Mouse (Mus musculus): ENCODE data around the gene Tmprss5. TPM values are rescaled to one million over a fixed set of nuclear protein-coding genes. Genes with fewer than 3 reads are reported as not detected.

Tmprss5 gene
- total and polyA plus RNA-seq, 3 experiments: not detected

DNA sequence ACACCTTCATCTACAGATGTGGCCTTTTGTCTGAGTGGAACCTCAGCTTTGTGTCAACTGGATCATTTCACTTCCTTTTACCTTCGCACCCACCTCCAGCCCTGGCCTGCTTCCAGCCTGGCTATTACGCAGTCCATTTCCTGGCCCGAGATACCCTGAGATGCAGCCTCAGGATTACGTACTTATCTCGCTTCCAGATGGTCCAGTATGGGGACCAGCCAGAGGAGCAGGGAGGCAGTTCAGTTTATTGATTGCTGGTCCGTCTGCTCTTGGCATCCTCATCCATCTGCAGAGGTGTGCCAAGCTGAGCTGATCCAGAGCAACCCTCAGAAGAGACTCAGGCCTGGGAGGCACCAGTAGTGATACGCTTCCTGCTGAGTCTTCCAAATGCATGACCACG is 64.7 kb downstream of the Tmprss5 start:
- TF ChIP-seq HCFC1 (IDR thresholded peaks at IDR 0.05; ENCODE audit: low read depth, low read length) (no peak), ZKSCAN1 (IDR thresholded peaks at IDR 0.05; ENCODE audit: low read depth, low read length) (no peak), TAL1 (IDR thresholded peaks at IDR 0.05; ENCODE audit: low read length) (no peak), ELF1 (IDR thresholded peaks at IDR 0.05; ENCODE audit: low read depth, low read length) (no peak), POLR2A (IDR thresholded peaks at IDR 0.05; ENCODE audit: control insufficient read depth in 1 of 2, insufficient read depth in 1 of 2, low read depth in 1 of 2, low read length in 2 of 2, poor library complexity in 1 of 2) (no peak), SIN3A (IDR thresholded peaks at IDR 0.05; ENCODE audit: low read length) (no peak), ETS1 (IDR thresholded peaks at IDR 0.05; ENCODE audit: low read depth, low read length) (no peak), MAFK (IDR thresholded peaks at IDR 0.05; ENCODE audit: borderline replicate concordance, low read depth, low read length) (no peak), RCOR1 (IDR thresholded peaks at IDR 0.05; ENCODE audit: low read depth, low read length) (no peak), ZMIZ1 (IDR thresholded peaks at IDR 0.05; ENCODE audit: low read depth, low read length) (no peak), CTCF (IDR thresholded peaks at IDR 0.05 in 2 of 3, conservative IDR thresholded peaks at IDR 0.05 in 1 of 3; ENCODE audit: control insufficient read depth in 1 of 3, insufficient read depth in 1 of 3, low read depth in 2 of 3, low read length in 3 of 3, poor library complexity in 1 of 3, severe bottlenecking in 1 of 3) (no peak), USF2 (IDR thresholded peaks at IDR 0.05; ENCODE audit: borderline replicate concordance in 1 of 2, insufficient read depth in 1 of 2, low read depth in 1 of 2, low read length in 2 of 2) (no peak), ZC3H11A (IDR thresholded peaks at IDR 0.05; ENCODE audit: low read depth, low read length) (no peak), MEF2A (IDR thresholded peaks at IDR 0.05; ENCODE audit: extremely low read depth, insufficient replicate concordance, low read depth, low read length, poor library complexity, severe bottlenecking) (no peak), POLR2AphosphoS5 (IDR thresholded peaks at IDR 0.05; ENCODE audit: borderline replicate concordance, low read depth, low read length) (no peak)
- no peak overlapping the region for H3K9ac ChIP-seq (ENCODE audit: control insufficient read depth, low read depth, low read length, poor library complexity, severe bottlenecking)
- H3K27me3 ChIP-seq (ENCODE audit: control insufficient read depth in 1 of 2, insufficient read depth in 2 of 2, low read length in 2 of 2): no peaks in the 10 kb centered on the region

DNA sequence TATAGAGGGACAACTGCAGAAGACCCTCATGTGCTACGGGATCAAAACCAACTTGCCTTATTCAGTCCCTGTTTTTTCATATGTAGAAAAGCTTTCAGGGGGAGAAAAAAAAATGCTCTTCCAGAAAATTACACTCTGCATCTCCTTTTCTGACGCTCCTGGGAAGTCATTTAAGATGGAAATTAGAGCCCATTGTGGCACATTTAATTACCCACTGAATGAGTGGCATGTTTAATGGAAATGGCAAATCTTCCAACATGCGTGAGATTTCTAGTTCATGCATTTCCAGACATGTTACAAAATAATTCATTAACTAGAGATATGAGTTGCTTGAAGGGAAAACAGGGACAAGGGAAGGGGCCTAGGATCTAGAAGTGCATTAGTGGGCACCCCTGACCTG is 66.0 kb downstream of the Tmprss5 start:
- Histone ChIP-seq H3K36me3 (ENCODE audit: control insufficient read depth in 1 of 2, insufficient read depth in 2 of 2, low read length in 2 of 2) (no peaks in the 10 kb centered on the region), H3K27me3 (ENCODE audit: control insufficient read depth in 1 of 2, insufficient read depth in 2 of 2, low read length in 2 of 2) (no peaks in the 10 kb centered on the region), H3K9me3 (replicated peaks; ENCODE audit: insufficient read depth, low read length) (no peaks in the 10 kb centered on the region), H3K4me3 (ENCODE audit: control insufficient read depth in 1 of 2, insufficient read depth in 1 of 2, low read depth in 2 of 2, low read length in 2 of 2) (no peak overlapping the region), H3K4me1 (ENCODE audit: control insufficient read depth in 1 of 2, insufficient read depth in 2 of 2, low read length in 2 of 2) (no peaks in the 10 kb centered on the region), H3K27ac (ENCODE audit: control insufficient read depth, low read depth, low read length) (no peak overlapping the region), H3K79me2 (ENCODE audit: control insufficient read depth, insufficient read depth, low read length, poor library complexity) (no peaks in the 10 kb centered on the region), H3K9ac (ENCODE audit: control insufficient read depth, low read depth, low read length, poor library complexity, severe bottlenecking) (no peak overlapping the region)
- TF ChIP-seq CTCF (IDR thresholded peaks at IDR 0.05 in 2 of 3, conservative IDR thresholded peaks at IDR 0.05 in 1 of 3; ENCODE audit: control insufficient read depth in 1 of 3, insufficient read depth in 1 of 3, low read depth in 2 of 3, low read length in 3 of 3, poor library complexity in 1 of 3, severe bottlenecking in 1 of 3) (no peak), USF1 (IDR thresholded peaks at IDR 0.05; ENCODE audit: low read depth, low read length) (no peak)
- DNase-seq (ENCODE audit: low read depth, low spot score): no peak

More for the DNA sequence above, 64.7 kb downstream of the Tmprss5 start:
- Histone ChIP-seq H3K36me3 (ENCODE audit: control insufficient read depth in 1 of 2, insufficient read depth in 2 of 2, low read length in 2 of 2) (no peaks in the 10 kb centered on the region), H3K79me2 (ENCODE audit: control insufficient read depth, insufficient read depth, low read length, poor library complexity) (no peaks in the 10 kb centered on the region), H3K27ac (ENCODE audit: control insufficient read depth, low read depth, low read length) (no peak overlapping the region), H3K9me3 (replicated peaks; ENCODE audit: insufficient read depth, low read length) (no peaks in the 10 kb centered on the region), H3K4me1 (ENCODE audit: control insufficient read depth in 1 of 2, insufficient read depth in 2 of 2, low read length in 2 of 2) (no peaks in the 10 kb centered on the region), H3K4me3 (ENCODE audit: control insufficient read depth in 1 of 2, insufficient read depth in 1 of 2, low read depth in 2 of 2, low read length in 2 of 2) (no peak overlapping the region)
- DNase-seq (ENCODE audit: low read depth, low spot score): no peak

Other genes starting within 250 kb of the Tmprss5 start
- 0.04 and 0.07 TPM in 2 replicates for gene Zbtb16, start 245.0 kb upstream of the Tmprss5 start, total RNA-seq (2012; rRNA removed)
- under 1 TPM in 1 of 2 experiments, not detected in 1; 0.72 TPM for gene Zbtb16, start 245.0 kb upstream of the Tmprss5 start, polyA plus RNA-seq (2012; ENCODE audit: insufficient read depth in 1 of 2, insufficient read length in 2 of 2, low read depth in 1 of 2, low replicate concordance in 2 of 2, missing spikeins in 1 of 2)
- gene Htr3a, start 170.2 kb upstream of the Tmprss5 start, total RNA-seq (2012; rRNA removed): not detected in 2 replicates
- gene Htr3a, start 170.2 kb upstream of the Tmprss5 start, polyA plus RNA-seq (2012; ENCODE audit: insufficient read depth in 1 of 2, insufficient read length in 2 of 2, low read depth in 1 of 2, low replicate concordance in 2 of 2, missing spikeins in 1 of 2): not detected
- not detected in 2 replicates for gene Htr3b, start 116.3 kb upstream of the Tmprss5 start, total RNA-seq (2012; rRNA removed)
- gene Htr3b, start 116.3 kb upstream of the Tmprss5 start, polyA plus RNA-seq (2012; ENCODE audit: insufficient read depth in 1 of 2, insufficient read length in 2 of 2, low read depth in 1 of 2, low replicate concordance in 2 of 2, missing spikeins in 1 of 2): not detected
- gene Usp28, start 95.9 kb upstream of the Tmprss5 start, total RNA-seq (2012; rRNA removed): 5.0 and 5.2 TPM in 2 replicates
- 10 to 100 TPM in 1 of 2 experiments, not detected in 1; 14.2 TPM for gene Usp28, start 95.9 kb upstream of the Tmprss5 start, polyA plus RNA-seq (2012; ENCODE audit: insufficient read depth in 1 of 2, insufficient read length in 2 of 2, low read depth in 1 of 2, low replicate concordance in 2 of 2, missing spikeins in 1 of 2)
- gene Zw10, start 25.6 kb upstream of the Tmprss5 start, total RNA-seq (2012; rRNA removed): 26.5 and 28.8 TPM in 2 replicates
- gene Zw10, start 25.6 kb upstream of the Tmprss5 start, polyA plus RNA-seq (2012; ENCODE audit: insufficient read depth in 1 of 2, insufficient read length in 2 of 2, low read depth in 1 of 2, low replicate concordance in 2 of 2, missing spikeins in 1 of 2): 10 to 100 TPM in 1 of 2 experiments, not detected in 1; 31.0 TPM
- not detected in 2 replicates for gene Gm4894, start 169.3 kb downstream of the Tmprss5 start, total RNA-seq (2012; rRNA removed)
- not detected for gene Gm4894, start 169.3 kb downstream of the Tmprss5 start, polyA plus RNA-seq (2012; ENCODE audit: insufficient read depth in 1 of 2, insufficient read length in 2 of 2, low read depth in 1 of 2, low replicate concordance in 2 of 2, missing spikeins in 1 of 2)

Data from MEL (cell line).